Mouse (Mus musculus) intestine, postnatal 0 days (tissue): ENCODE results near the gene Htra1. TPM values are rescaled to one million over a fixed set of nuclear protein-coding genes. Genes with fewer than 3 reads are reported as not detected.

ENCODE experiments used
- ATAC-seq: fragments of 200-750 bp; cut with Nextera tagmentation; 2 replicates; pipeline ENCODE4 v1.8.0; 2017; ENCODE audit warnings: mild to moderate bottlenecking, moderate TSS enrichment, moderate library complexity
- H3K27ac ChIP-seq: fragments of 300-500 bp; sonication (generic); 2 replicates; pipeline ENCODE4 v1.5.1; 2014; ENCODE audit warnings: mild to moderate bottlenecking, low read depth, low read length, moderate library complexity
- H3K27me3 ChIP-seq: fragments of 300-500 bp; sonication (generic); replicated peaks from 2 replicates; pipeline ENCODE4 v1.6.1; 2014; ENCODE audit warnings: low read length, mixed read lengths; ENCODE audit not compliant: control insufficient read depth, insufficient read depth
- H3K36me3 ChIP-seq: fragments of 300-500 bp; sonication (generic); 2 replicates; pipeline ENCODE4 v1.6.1; 2014; ENCODE audit warnings: mild to moderate bottlenecking, moderate library complexity; ENCODE audit not compliant: control insufficient read depth, insufficient read depth
- H3K4me1 ChIP-seq: fragments of 300-500 bp; sonication (generic); replicated peaks from 2 replicates; pipeline ENCODE4 v1.6.1; 2014; ENCODE audit warnings: antibody characterized with exemption, low read length, mixed read lengths; ENCODE audit not compliant: control insufficient read depth, insufficient read depth
- H3K4me2 ChIP-seq: fragments of 300-500 bp; sonication (generic); replicated peaks from 2 replicates; pipeline ENCODE4 v1.6.1; 2014; ENCODE audit warnings: low read depth, mild to moderate bottlenecking, moderate library complexity
- H3K4me3 ChIP-seq: fragments of 300-500 bp; sonication (generic); 2 replicates; pipeline ENCODE4 v1.5.1; 2014; ENCODE audit warnings: low read depth, low read length
- H3K9ac ChIP-seq: fragments of 300-500 bp; sonication (generic); 2 replicates; pipeline ENCODE4 v1.6.1; 2014; ENCODE audit warnings: mild to moderate bottlenecking, low read depth, low read length
- H3K9me3 ChIP-seq: fragments of 300-500 bp; sonication (generic); 2 replicates; pipeline ENCODE4 v1.6.1; 2016; ENCODE audit warnings: mixed run types; ENCODE audit not compliant: control insufficient read depth
- CTCF ChIP-seq: sonication (generic); IDR thresholded peaks from 2 replicates; pipeline ENCODE4 v1.5.1; 2016; ENCODE audit warnings: low read depth, mild to moderate bottlenecking, control low read depth, antibody characterized with exemption, moderate library complexity
- WGBS: fragments of 180-500 bp; shearing (Covaris S2); extraction: QIAGEN DNeasy Blood & Tissue Kit; methylation state at CpG from one replicate; pipeline ENCODE4 v1.1.7; 2014; 5-methylcytosine and 5-hydroxymethylcytosine counted together
- polyA plus RNA-seq: library from polyadenylated mRNA; unstranded; fragments of >200 nt; fragmentation: Nextera tagmentation; extraction: Ambion mirVana; gene quantifications from 2 replicates; pipeline ENCODE4 v1.2.1, GENCODE M21; 2015

Htra1 gene
- polyA plus RNA-seq: 15.5 and 17.6 TPM in 2 replicates

DNA sequence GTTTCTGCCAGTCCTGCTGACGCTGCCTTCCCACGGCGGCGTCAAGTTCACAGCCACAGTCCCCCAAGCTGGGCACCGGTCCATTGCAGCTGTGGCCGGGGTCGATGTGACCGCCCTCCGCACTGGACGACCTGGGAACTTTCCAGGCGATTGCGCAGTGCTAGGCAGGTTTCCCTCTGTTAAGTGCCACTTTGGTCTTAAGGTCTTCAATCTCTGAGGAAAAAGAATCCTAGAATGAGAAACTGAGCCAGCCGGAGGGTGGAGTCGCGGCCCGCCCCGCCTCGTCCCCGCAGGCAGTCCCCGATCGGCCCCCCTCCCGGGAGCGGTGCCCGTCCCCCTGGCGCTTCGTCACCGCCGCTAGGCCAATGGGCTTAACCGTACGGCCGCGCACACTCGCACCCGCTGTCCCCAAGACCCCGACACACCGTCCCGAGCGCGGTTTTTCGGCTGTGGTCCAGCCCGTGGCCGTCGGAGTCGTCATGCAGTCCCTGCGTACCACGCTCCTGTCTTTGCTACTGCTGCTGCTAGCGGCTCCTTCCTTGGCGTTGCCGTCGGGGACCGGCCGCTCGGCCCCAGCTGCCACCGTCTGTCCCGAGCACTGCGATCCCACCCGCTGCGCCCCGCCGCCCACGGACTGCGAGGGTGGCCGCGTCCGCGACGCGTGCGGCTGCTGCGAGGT is at the start of gene Htra1:
Gene Htra1, plus strand, starts transcription at position 319 of the 679 bp plus-strand sequence.
- TF ChIP-seq CTCF: no peak
- H3K9me3 ChIP-seq: no peaks in the 10 kb centered on the region
- no peaks in the 10 kb centered on the region; the same call in 1 of the 2 replicates for H3K4me1 ChIP-seq
- no peak for ATAC-seq
- no peak within 1 kb of the TSS for H3K9ac ChIP-seq
- H3K27me3 ChIP-seq: peaks cover 56% of the 10 kb centered on the region
- under 1% methylated on average over 69 of the region's 70 CpGs for WGBS
- peak within 1 kb of the TSS; percentile 82 for H3K4me2 ChIP-seq
- H3K36me3 ChIP-seq: no peaks in the 10 kb centered on the region
- H3K4me3 ChIP-seq: peak within 1 kb of the TSS; percentile 55
- H3K27ac ChIP-seq: no peak within 1 kb of the TSS

GRCm38 (mm10) chr7:130886246-130886645 is 49.7 kb upstream of the Htra1 start:
- no peaks in the 10 kb centered on the region for H3K9me3 ChIP-seq
- no peak overlapping the region for H3K9ac ChIP-seq
- peaks cover 29% of the 10 kb centered on the region for H3K36me3 ChIP-seq
- no peak overlapping the region for H3K4me3 ChIP-seq
- WGBS: 70% methylated on average over 3 of the region's 3 CpGs
- H3K4me1 ChIP-seq: no peaks in the 10 kb centered on the region
- H3K4me2 ChIP-seq: no peak overlapping the region
- no peaks in the 10 kb centered on the region for H3K27me3 ChIP-seq
- no peak for TF ChIP-seq CTCF
- H3K27ac ChIP-seq: no peak overlapping the region
- ATAC-seq: no peak

DNA sequence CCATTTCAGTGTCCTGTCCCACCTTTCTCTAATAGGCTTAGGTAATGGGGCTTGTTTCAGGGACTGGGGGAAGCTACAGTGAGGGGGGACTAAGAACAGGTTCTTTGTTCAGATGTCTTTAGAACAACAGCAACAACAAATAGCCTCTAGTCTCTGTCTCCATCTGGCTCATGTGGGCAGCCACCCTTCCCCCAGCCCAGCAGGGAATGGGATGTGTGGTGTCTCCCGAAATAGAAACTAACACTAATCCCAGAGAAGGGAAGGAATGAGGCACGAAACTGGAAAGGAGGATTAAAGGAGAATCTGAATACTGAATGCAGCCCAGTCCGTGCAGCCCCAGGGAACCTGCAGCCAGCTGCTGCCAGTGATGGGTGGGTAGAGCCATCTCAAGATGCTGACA is 48.0 kb upstream of the Htra1 start:
- WGBS: 70% methylated on average over 3 of the region's 3 CpGs
- no peak overlapping the region for H3K27ac ChIP-seq
- H3K9ac ChIP-seq: no peak overlapping the region
- no peak for TF ChIP-seq CTCF
- no peak for ATAC-seq
- H3K27me3 ChIP-seq: no peaks in the 10 kb centered on the region
- H3K9me3 ChIP-seq: no peaks in the 10 kb centered on the region
- H3K36me3 ChIP-seq: peaks cover 27% of the 10 kb centered on the region
- no peak overlapping the region for H3K4me2 ChIP-seq
- H3K4me3 ChIP-seq: no peak overlapping the region
- no peaks in the 10 kb centered on the region for H3K4me1 ChIP-seq

DNA sequence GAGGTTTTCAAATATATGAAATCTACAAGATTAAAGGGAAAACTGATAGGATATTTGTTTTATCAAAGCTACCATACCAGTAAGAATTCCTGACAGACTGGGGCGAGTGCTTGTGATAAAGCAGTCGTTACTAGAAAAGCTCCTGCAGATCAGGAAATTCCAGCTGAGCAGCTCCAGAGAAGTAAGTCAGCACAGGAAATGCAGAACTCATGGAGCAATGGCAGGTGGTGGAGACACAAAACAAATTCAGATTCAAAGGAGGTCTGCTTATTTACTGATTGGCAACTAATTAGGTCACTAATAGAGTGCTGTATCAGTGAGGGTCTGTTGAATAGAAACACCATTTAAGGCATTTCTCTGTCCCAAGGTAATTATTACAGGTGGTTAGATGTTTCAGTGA is 45.0 kb upstream of the Htra1 start:
- H3K9ac ChIP-seq: no peak overlapping the region
- no peaks in the 10 kb centered on the region for H3K9me3 ChIP-seq
- H3K4me3 ChIP-seq: no peak overlapping the region
- peaks cover 29% of the 10 kb centered on the region for H3K36me3 ChIP-seq
- H3K4me1 ChIP-seq: no peaks in the 10 kb centered on the region
- H3K4me2 ChIP-seq: no peak overlapping the region
- 32% methylated on average over 2 of the region's 2 CpGs for WGBS
- TF ChIP-seq CTCF: no peak
- H3K27me3 ChIP-seq: no peaks in the 10 kb centered on the region
- ATAC-seq: no peak
- H3K27ac ChIP-seq: no peak overlapping the region

GRCm38 (mm10) chr7:130892973-130893372 is 42.9 kb upstream of the Htra1 start:
- WGBS: 77% methylated on average over 6 of the region's 6 CpGs
- H3K4me1 ChIP-seq: no peaks in the 10 kb centered on the region
- no peak for TF ChIP-seq CTCF

DNA sequence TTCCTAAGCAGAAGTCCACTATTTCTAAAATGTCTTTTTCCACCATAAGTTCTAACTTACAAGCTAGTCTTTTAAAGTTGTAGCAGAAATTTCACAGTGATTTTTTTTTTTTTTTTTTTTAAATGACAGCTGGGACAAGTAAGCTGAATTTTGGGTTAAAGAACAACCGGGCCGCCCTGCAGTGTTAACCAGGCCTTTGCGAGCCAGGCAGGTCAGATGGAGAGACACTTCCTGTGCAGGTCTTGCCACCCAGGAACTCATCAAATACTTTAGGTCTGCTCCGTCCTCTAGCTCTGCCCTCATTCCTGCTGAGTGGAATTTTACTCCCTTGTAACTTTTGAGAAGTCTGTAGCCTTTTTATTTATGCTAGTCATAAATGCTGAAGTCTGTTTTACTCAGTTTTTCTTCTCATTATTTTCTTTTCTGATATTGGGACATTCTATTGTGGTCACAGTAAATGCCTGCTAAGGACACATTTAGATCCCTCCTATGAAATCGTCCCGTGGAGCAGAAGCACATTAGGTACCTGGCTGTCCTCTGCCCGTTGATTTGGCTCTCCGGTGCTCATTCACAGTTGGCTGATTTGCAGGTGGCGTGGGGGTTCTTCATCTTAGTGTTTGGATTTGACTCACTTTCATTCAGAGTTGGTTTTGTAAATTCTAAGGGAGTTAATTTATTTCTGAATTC is 40.8 kb upstream of the Htra1 start:
- Histone ChIP-seq H3K27me3 (no peaks in the 10 kb centered on the region), H3K36me3 (peaks cover 34% of the 10 kb centered on the region), H3K4me3 (no peak overlapping the region), H3K4me1 (no peaks in the 10 kb centered on the region), H3K4me2 (no peak overlapping the region), H3K9me3 (no peaks in the 10 kb centered on the region), H3K27ac (no peak overlapping the region), H3K9ac (no peak overlapping the region)
- no peak for TF ChIP-seq CTCF
- 86% methylated on average over 9 of the region's 9 CpGs for WGBS
- ATAC-seq: no peak

More at GRCm38 (mm10) chr7:130892973-130893372, 42.9 kb upstream of the Htra1 start:
- Histone ChIP-seq H3K9me3 (no peaks in the 10 kb centered on the region), H3K4me2 (no peak overlapping the region), H3K27me3 (no peaks in the 10 kb centered on the region), H3K4me3 (no peak overlapping the region), H3K36me3 (peaks cover 34% of the 10 kb centered on the region), H3K27ac (no peak overlapping the region), H3K9ac (no peak overlapping the region)
- no peak for ATAC-seq
